Mouse (Mus musculus) CH12.LX (cell line): ENCODE data around the gene Clec11a. TPM values are rescaled to one million over a fixed set of nuclear protein-coding genes. Genes with fewer than 3 reads are reported as not detected.

ENCODE experiments used
- DNase-seq: peaks from one replicate; pipeline ENCODE4 v3.0.0-alpha.2; 2013; ENCODE audit errors: extremely low read depth
- H3K27ac ChIP-seq: 2 replicates; pipeline ENCODE4 v1.5.1; 2012; ENCODE audit warnings: low read depth, mild to moderate bottlenecking, control low read depth, moderate library complexity; ENCODE audit not compliant: insufficient read depth
- H3K27me3 ChIP-seq: replicated peaks from 2 replicates; pipeline ENCODE3; 2012; ENCODE audit warnings: inconsistent platforms
- H3K36me3 ChIP-seq, 2 experiments: replicated peaks in 1 of 2; 2 replicates each; pipeline versions ENCODE3 to v1.6.1; 2012; ENCODE audit warnings: inconsistent platforms in 1 of 2, low read length in 1 of 2, mild to moderate bottlenecking in 1 of 2, mixed read lengths in 1 of 2, moderate library complexity in 1 of 2; ENCODE audit not compliant: control insufficient read depth in 1 of 2, insufficient read depth in 1 of 2
- H3K4me1 ChIP-seq, 2 experiments: 2 replicates each; pipeline ENCODE4 v1.6.1; 2012; ENCODE audit warnings: inconsistent platforms in 1 of 2, moderate library complexity in 1 of 2; ENCODE audit not compliant: insufficient read depth in 2 of 2, control insufficient read depth in 1 of 2
- H3K4me2 ChIP-seq: 2 replicates; pipeline ENCODE4 v1.6.1; 2012; ENCODE audit warnings: low read depth, mild to moderate bottlenecking, control low read depth; ENCODE audit not compliant: poor library complexity, insufficient read depth, severe bottlenecking
- H3K4me3 ChIP-seq, 3 experiments: fragments of 150-350 bp in 1 of 3; sonication (generic) in 1 of 3; replicated peaks in 1 of 3; 2 replicates each; pipeline versions ENCODE3 to v1.5.1; 2011 to 2012; ENCODE audit warnings: low read depth in 2 of 3, low read length in 2 of 3, mild to moderate bottlenecking in 2 of 3, moderate library complexity in 2 of 3, control low read depth in 1 of 3, improper control_type of control experiment in 1 of 3, inconsistent platforms in 1 of 3, mixed read lengths in 1 of 3; ENCODE audit not compliant: poor library complexity in 1 of 3
- H3K79me2 ChIP-seq: replicated peaks from 2 replicates; pipeline ENCODE4 v1.6.1; 2012; ENCODE audit warnings: mild to moderate bottlenecking, moderate library complexity; ENCODE audit not compliant: control insufficient read depth, poor library complexity, insufficient read depth, severe bottlenecking; ENCODE audit errors: extremely low read depth
- H3K9ac ChIP-seq: 2 replicates; pipeline ENCODE4 v1.6.1; 2012; ENCODE audit warnings: low read depth, mild to moderate bottlenecking, control low read depth, moderate library complexity; ENCODE audit not compliant: insufficient read depth
- H3K9me3 ChIP-seq: replicated peaks from 2 replicates; pipeline ENCODE3; 2012; ENCODE audit warnings: low read length, inconsistent platforms, mixed read lengths
- BHLHE40 ChIP-seq: IDR thresholded peaks from 2 replicates; pipeline ENCODE4 v1.6.1; 2011; ENCODE audit warnings: mild to moderate bottlenecking, low read depth, low read length, improper control_type of control experiment
- CHD2 ChIP-seq: IDR thresholded peaks from 2 replicates; pipeline ENCODE4 v1.6.1; 2011; ENCODE audit warnings: low read length, improper control_type of control experiment
- E2F4 ChIP-seq: IDR thresholded peaks from 2 replicates; pipeline ENCODE4 v1.6.1; 2011; ENCODE audit warnings: low read depth, low read length, improper control_type of control experiment; ENCODE audit not compliant: insufficient replicate concordance
- ETS1 ChIP-seq: conservative IDR thresholded peaks from 2 replicates; pipeline ENCODE4 v1.6.1; 2012; ENCODE audit warnings: low read depth, mild to moderate bottlenecking, inconsistent platforms, low read length, improper control_type of control experiment, moderate library complexity
- GABPA ChIP-seq: IDR thresholded peaks from 2 replicates; pipeline ENCODE4 v1.6.1; 2012; ENCODE audit warnings: low read depth, low read length, improper control_type of control experiment, inconsistent platforms; ENCODE audit not compliant: insufficient replicate concordance
- HCFC1 ChIP-seq: IDR thresholded peaks from 2 replicates; pipeline ENCODE4 v1.6.1; 2012; ENCODE audit warnings: low read depth, mild to moderate bottlenecking, inconsistent platforms, low read length, improper control_type of control experiment
- KAT2A ChIP-seq: IDR thresholded peaks from 2 replicates; pipeline ENCODE4 v1.6.1; 2012; ENCODE audit warnings: low read length, improper control_type of control experiment, inconsistent platforms; ENCODE audit not compliant: insufficient replicate concordance
- MXI1 ChIP-seq: IDR thresholded peaks from 2 replicates; pipeline ENCODE4 v1.6.1; 2011; ENCODE audit warnings: mild to moderate bottlenecking, low read depth, low read length, improper control_type of control experiment
- NELFE ChIP-seq: IDR thresholded peaks from 2 replicates; pipeline ENCODE4 v1.6.1; 2011; ENCODE audit warnings: low read depth, low read length, improper control_type of control experiment
- NRF1 ChIP-seq: IDR thresholded peaks from 2 replicates; pipeline ENCODE4 v1.6.1; 2014; ENCODE audit warnings: low read depth, mild to moderate bottlenecking, inconsistent platforms, low read length, improper control_type of control experiment, moderate library complexity
- PAX5 ChIP-seq: IDR thresholded peaks from 2 replicates; pipeline ENCODE4 v1.6.1; 2012; ENCODE audit warnings: low read length, inconsistent platforms, mixed read lengths
- POLR2A ChIP-seq: IDR thresholded peaks from 2 replicates; pipeline ENCODE4 v1.6.1; 2011; ENCODE audit warnings: low read depth, mild to moderate bottlenecking, improper control_type of control experiment, low read length
- POLR2AphosphoS2 ChIP-seq: IDR thresholded peaks from 2 replicates; pipeline ENCODE4 v1.6.1; 2011; ENCODE audit warnings: low read depth, low read length, improper control_type of control experiment
- RCOR1 ChIP-seq: conservative IDR thresholded peaks from 2 replicates; pipeline ENCODE4 v1.6.1; 2012; ENCODE audit warnings: low read depth, mild to moderate bottlenecking, inconsistent platforms, low read length, improper control_type of control experiment
- SIN3A ChIP-seq: IDR thresholded peaks from 2 replicates; pipeline ENCODE4 v1.6.1; 2012; ENCODE audit warnings: low read length, improper control_type of control experiment, inconsistent platforms
- UBTF ChIP-seq: IDR thresholded peaks from 2 replicates; pipeline ENCODE4 v1.6.1; 2012; ENCODE audit warnings: low read depth, mild to moderate bottlenecking, inconsistent platforms, low read length, improper control_type of control experiment, moderate library complexity
- USF1 ChIP-seq: IDR thresholded peaks from 2 replicates; pipeline ENCODE4 v1.6.1; 2014; ENCODE audit warnings: low read depth, mild to moderate bottlenecking, inconsistent platforms, low read length, improper control_type of control experiment
- USF2 ChIP-seq: conservative IDR thresholded peaks from 2 replicates; pipeline ENCODE4 v1.6.1; 2011; ENCODE audit warnings: low read depth, low read length, improper control_type of control experiment
- ZKSCAN1 ChIP-seq: IDR thresholded peaks from 2 replicates; pipeline ENCODE4 v1.6.1; 2012; ENCODE audit warnings: low read depth, inconsistent platforms, low read length, improper control_type of control experiment, borderline replicate concordance
- ZNF384 ChIP-seq: IDR thresholded peaks from 2 replicates; pipeline ENCODE4 v1.6.1; 2012; ENCODE audit warnings: low read depth, low read length, improper control_type of control experiment, inconsistent platforms
- dilution Hi-C: fragments of 300-500 bp; cut with MboI; formaldehyde crosslinking; loops from 2 replicates; pipeline ENCODE4 v1.14.3; 2020; ENCODE audit warnings: low sequenced_read_pairs; ENCODE audit not compliant: extremely low pct_unique_long_range_greater_than_20kb, extremely low pct_ligation_motif_present
- in situ Hi-C: fragments of 300-500 bp; cut with MboI; formaldehyde crosslinking; loops from 3 replicates; pipeline ENCODE4 v1.14.3; 2019; ENCODE audit warnings: low sequenced_read_pairs, low pct_ligation_motif_present, low pct_unique_long_range_greater_than_20kb, mixed read lengths
- polyA plus RNA-seq: library from polyadenylated mRNA; unstranded; fragments of >175 nt; gene quantifications from 2 replicates; pipeline ENCODE4 v1.2.1, GENCODE M21; 2012; ENCODE audit warnings: low read depth; ENCODE audit not compliant: insufficient read length
- total RNA-seq, 2 experiments: library from RNA; depleted of rRNA; stranded (reverse); fragments of 300-350 nt in 1 of 2; fragments of >200 nt in 1 of 2; gene quantifications; 2 replicates each; pipeline ENCODE4 v1.2.3; 2012 to 2014

Gene Clec11a
- total and polyA plus RNA-seq, 3 experiments = 0.46 to 0.89 (median 0.53) TPM

DNA sequence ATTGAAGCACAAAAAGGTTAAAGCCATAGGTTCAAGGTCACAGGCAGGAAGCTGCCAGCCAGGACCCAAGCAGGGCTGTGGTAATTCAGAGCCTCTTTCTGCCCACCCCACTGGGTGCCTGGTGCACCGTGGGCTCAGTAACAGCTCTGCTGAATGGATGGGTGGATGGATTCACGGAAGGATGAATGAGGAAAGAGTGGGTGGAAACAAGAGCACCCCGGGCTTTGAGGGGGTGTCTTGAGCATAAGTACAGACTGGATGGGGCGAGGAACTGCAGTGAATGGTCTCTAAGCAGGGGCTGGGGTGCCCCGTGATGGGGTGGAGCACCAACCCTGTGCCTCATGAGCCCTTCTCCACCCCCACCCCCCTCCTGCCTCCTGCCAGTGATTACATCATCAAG is 35.0 kb upstream of the Clec11a start:
- in situ Hi-C loops (no loop called here), dilution Hi-C loops (no loop called here)
- Histone ChIP-seq H3K9me3 (no peaks in the 10 kb centered on the region), H3K27ac (no peak overlapping the region), H3K79me2 (no peaks in the 10 kb centered on the region)
- no peak for TF ChIP-seq RCOR1
- TF ChIP-seq BHLHE40 = no peak
- TF ChIP-seq, all 38 proteins: peak for 0
- Histone ChIP-seq H3K4me3 (no peak overlapping the region), H3K27me3 (peaks cover 85% of the 10 kb centered on the region), H3K4me2 (no peak overlapping the region), H3K4me1 (peaks cover 4 to 12% of the 10 kb centered on the region in 2 experiments; a peak in 3 of 4 replicates), H3K9ac (no peak overlapping the region), H3K36me3 (no peaks in the 10 kb centered on the region)
- no peak for DNase-seq

DNA sequence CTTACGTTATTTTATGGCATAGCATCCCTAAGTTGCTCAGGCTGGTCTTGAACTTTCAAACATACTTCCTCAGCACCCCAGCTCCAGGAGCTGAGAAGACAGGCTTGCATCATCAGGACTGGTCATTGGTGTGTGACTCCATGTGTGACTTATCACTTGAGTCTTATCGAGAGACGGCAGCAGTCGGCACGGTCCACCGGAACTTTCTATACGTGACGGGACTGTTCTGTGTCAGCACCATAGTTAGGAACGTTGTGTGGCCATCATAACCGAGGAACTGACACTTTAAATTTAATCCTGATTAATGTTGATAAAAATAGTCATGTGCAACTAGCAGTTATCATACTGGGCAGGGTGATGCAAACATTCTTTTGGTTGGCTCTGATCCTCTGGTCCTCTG is 34.4 kb upstream of the Clec11a start:
- no peaks in the 10 kb centered on the region for H3K79me2 ChIP-seq
- DNase-seq = no peak
- H3K4me3 ChIP-seq = no peak overlapping the region
- peaks cover 1% of the 10 kb centered on the region for H3K9me3 ChIP-seq
- no peak overlapping the region for H3K4me2 ChIP-seq
- no peak overlapping the region for H3K27ac ChIP-seq
- dilution Hi-C loops = no loop called here
- peaks cover 4 to 12% of the 10 kb centered on the region in 2 experiments; a peak in 3 of 4 replicates for H3K4me1 ChIP-seq
- in situ Hi-C loops = no loop called here
- TF ChIP-seq CHD2 = no peak
- TF ChIP-seq PAX5 = no peak
- no peak for TF ChIP-seq SIN3A
- no peak for TF ChIP-seq BHLHE40
- no peak for TF ChIP-seq NRF1
- TF ChIP-seq ZNF384 = no peak
- no peak for TF ChIP-seq HCFC1
- TF ChIP-seq MXI1 = no peak
- H3K27me3 ChIP-seq = peaks cover 81% of the 10 kb centered on the region
- H3K9ac ChIP-seq = no peak overlapping the region
- H3K36me3 ChIP-seq = no peaks in the 10 kb centered on the region

DNA sequence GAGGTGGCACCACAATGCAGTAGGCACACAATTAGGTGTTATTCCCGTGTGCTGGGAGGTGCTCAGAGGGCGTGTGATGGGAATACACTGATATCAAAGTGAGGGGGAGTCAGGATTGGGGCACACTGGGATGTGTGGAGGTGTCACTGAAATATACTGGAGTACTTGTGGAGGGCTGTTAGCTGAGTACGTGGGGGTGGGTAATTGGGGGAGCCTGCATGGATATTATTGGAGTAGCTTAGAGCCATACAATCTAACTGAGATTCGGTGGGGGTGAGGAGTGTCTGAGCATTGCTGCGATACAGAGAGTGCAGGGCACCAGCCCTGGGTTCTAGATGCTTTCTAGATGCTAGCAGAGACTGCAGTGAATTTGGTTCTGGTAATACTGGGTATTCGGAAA is 33.5 kb upstream of the Clec11a start:
- no peak for DNase-seq
- dilution Hi-C loops = no loop called here
- no peak for TF ChIP-seq USF2
- no peak for TF ChIP-seq USF1
- TF ChIP-seq BHLHE40 = no peak
- no peak for TF ChIP-seq ZKSCAN1
- no peak for TF ChIP-seq NELFE
- TF ChIP-seq KAT2A = no peak
- TF ChIP-seq POLR2A = no peak
- no peak for TF ChIP-seq GABPA
- TF ChIP-seq CHD2 = no peak
- TF ChIP-seq E2F4 = no peak
- no peak for TF ChIP-seq ETS1
- TF ChIP-seq POLR2AphosphoS2 = no peak
- no peak for TF ChIP-seq MXI1
- TF ChIP-seq UBTF = no peak
- Histone ChIP-seq H3K79me2 (no peaks in the 10 kb centered on the region), H3K27ac (no peak overlapping the region), H3K9me3 (peaks cover 2% of the 10 kb centered on the region), H3K4me2 (no peak overlapping the region), H3K9ac (no peak overlapping the region), H3K4me1 (peaks cover 4 to 12% of the 10 kb centered on the region in 2 experiments; a peak in 3 of 4 replicates), H3K27me3 (peaks cover 74% of the 10 kb centered on the region), H3K36me3 (no peaks in the 10 kb centered on the region), H3K4me3 (no peak overlapping the region)
- in situ Hi-C loops = no loop called here
